Mouse (Mus musculus) liver, adult 2 months (tissue): ENCODE results near the gene Slc22a15. TPM values are rescaled to one million over a fixed set of nuclear protein-coding genes. Genes with fewer than 3 reads are reported as not detected.

Experiments used
- DNase-seq: peaks from one replicate; pipeline ENCODE4 v3.0.0-alpha.2; 2011; ENCODE audit warnings: low read depth, low spot score; ENCODE audit errors: extremely low read depth
- H3K27ac ChIP-seq: fragments of 200-500 bp; replicated peaks from 2 replicates; pipeline ENCODE4 v1.5.1; 2012; ENCODE audit warnings: low read depth, mild to moderate bottlenecking, control low read depth, inconsistent platforms, low read length; ENCODE audit not compliant: insufficient read depth
- H3K27me3 ChIP-seq: fragments of 200-500 bp; 2 replicates; pipeline ENCODE4 v1.6.1; 2012; ENCODE audit warnings: mild to moderate bottlenecking, moderate library complexity, low read length, inconsistent platforms; ENCODE audit not compliant: control insufficient read depth, insufficient read depth
- H3K36me3 ChIP-seq: fragments of 200-500 bp; 2 replicates; pipeline ENCODE4 v1.6.1; 2012; ENCODE audit warnings: low read length, inconsistent platforms; ENCODE audit not compliant: control insufficient read depth, insufficient read depth
- H3K4me1 ChIP-seq: fragments of 200-500 bp; 2 replicates; pipeline ENCODE4 v1.6.1; 2011; ENCODE audit warnings: low read length; ENCODE audit not compliant: control insufficient read depth, insufficient read depth
- H3K4me3 ChIP-seq: fragments of 200-500 bp; 2 replicates; pipeline ENCODE4 v1.5.1; 2011; ENCODE audit warnings: low read depth, mild to moderate bottlenecking, control low read depth, low read length, moderate library complexity; ENCODE audit not compliant: insufficient read depth
- H3K79me2 ChIP-seq: fragments of 200-500 bp; 2 replicates; pipeline ENCODE4 v1.6.1; 2012; ENCODE audit warnings: inconsistent platforms, mild to moderate bottlenecking, low read length, moderate library complexity; ENCODE audit not compliant: control insufficient read depth, insufficient read depth
- H3K9ac ChIP-seq: fragments of 200-500 bp; 2 replicates; pipeline ENCODE4 v1.6.1; 2012; ENCODE audit warnings: low read depth, mild to moderate bottlenecking, control low read depth, inconsistent platforms, low read length
- CTCF ChIP-seq: fragments of 200-500 bp; IDR thresholded peaks from 2 replicates; pipeline ENCODE4 v1.5.1; 2011; ENCODE audit warnings: low read depth, low read length, control low read depth
- POLR2A ChIP-seq: fragments of 200-500 bp; IDR thresholded peaks from 2 replicates; pipeline ENCODE4 v1.6.1; 2011; ENCODE audit warnings: low read length, control low read depth; ENCODE audit not compliant: insufficient read depth; ENCODE audit errors: extremely low read depth
- WGBS: fragments of 180-500 bp; shearing (Covaris S2); methylation state at CpG from one replicate; pipeline ENCODE4 v1.1.7; 2018; 5-methylcytosine and 5-hydroxymethylcytosine counted together
- polyA plus RNA-seq: library from polyadenylated mRNA; depleted of rRNA; stranded (reverse); fragments of >200 nt; gene quantifications from 2 replicates; pipeline ENCODE4 v1.2.3, GENCODE M21; 2012
- total RNA-seq: library from RNA; depleted of rRNA; stranded (reverse); fragments of >200 nt; gene quantifications from 2 replicates; pipeline ENCODE4 v1.2.3, GENCODE M21; 2014

Slc22a15 gene
- total and polyA plus RNA-seq, 2 experiments: 3.5 to 5.8 TPM

GRCm38 (mm10) chr3:101836971-101837370 lies 87.3 kb downstream of the Slc22a15 start:
- H3K27me3 ChIP-seq: no peaks in the 10 kb centered on the region
- H3K9ac ChIP-seq: no peak overlapping the region
- no peak for TF ChIP-seq POLR2A
- TF ChIP-seq CTCF: no peak
- H3K27ac ChIP-seq: no peak overlapping the region
- DNase-seq: peak; percentile 25
- peaks cover 2% of the 10 kb centered on the region; the same call in 1 of the 2 replicates for H3K4me1 ChIP-seq
- H3K4me3 ChIP-seq: no peak overlapping the region
- H3K79me2 ChIP-seq: no peaks in the 10 kb centered on the region
- no peaks in the 10 kb centered on the region for H3K36me3 ChIP-seq
- 80% methylated on average over 3 of the region's 3 CpGs for WGBS

GRCm38 (mm10) chr3:101836532-101836931 lies 87.7 kb downstream of the Slc22a15 start:
- Histone ChIP-seq H3K27me3 (no peaks in the 10 kb centered on the region), H3K4me3 (0 out of 2 replicates have a peak overlapping the region, but pooled peaks have one; percentile 1), H3K4me1 (peaks cover 4% of the 10 kb centered on the region), H3K36me3 (no peaks in the 10 kb centered on the region), H3K27ac (no peak overlapping the region), H3K9ac (no peak overlapping the region), H3K79me2 (no peaks in the 10 kb centered on the region)
- WGBS: 84% methylated on average over 5 of the region's 5 CpGs
- TF ChIP-seq CTCF (no peak), POLR2A (no peak)
- DNase-seq: no peak

DNA sequence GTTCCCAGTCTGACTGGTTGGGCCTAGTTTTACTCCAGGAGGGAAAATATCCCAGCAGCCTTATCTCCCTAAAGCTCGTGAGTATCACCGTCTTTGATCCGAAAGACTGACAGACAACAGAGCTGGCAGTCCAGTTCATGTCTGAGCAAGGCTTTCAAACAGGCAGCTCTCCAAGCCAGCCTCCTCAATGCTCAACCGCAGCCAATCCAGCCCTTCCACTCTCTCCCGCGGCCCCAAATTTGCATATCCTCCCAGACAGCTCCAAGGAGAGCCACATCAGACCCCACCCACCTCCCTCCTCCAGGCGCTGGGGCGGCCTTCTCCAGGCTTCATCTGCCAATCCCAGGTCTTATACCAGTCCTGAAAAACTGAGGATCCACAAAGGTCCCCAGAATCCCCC lies 88.2 kb downstream of the Slc22a15 start:
- H3K36me3 ChIP-seq: no peaks in the 10 kb centered on the region
- H3K27me3 ChIP-seq: no peaks in the 10 kb centered on the region
- 0 out of 2 replicates have a peak overlapping the region, but pooled peaks have one; percentile 1 for H3K4me3 ChIP-seq
- H3K79me2 ChIP-seq: no peaks in the 10 kb centered on the region
- H3K4me1 ChIP-seq: peaks cover 6% of the 10 kb centered on the region
- no peak overlapping the region for H3K9ac ChIP-seq
- TF ChIP-seq CTCF (no peak), POLR2A (no peak)
- no peak for DNase-seq
- H3K27ac ChIP-seq: no peak overlapping the region
- WGBS: 35% methylated on average over 8 of the region's 8 CpGs

DNA sequence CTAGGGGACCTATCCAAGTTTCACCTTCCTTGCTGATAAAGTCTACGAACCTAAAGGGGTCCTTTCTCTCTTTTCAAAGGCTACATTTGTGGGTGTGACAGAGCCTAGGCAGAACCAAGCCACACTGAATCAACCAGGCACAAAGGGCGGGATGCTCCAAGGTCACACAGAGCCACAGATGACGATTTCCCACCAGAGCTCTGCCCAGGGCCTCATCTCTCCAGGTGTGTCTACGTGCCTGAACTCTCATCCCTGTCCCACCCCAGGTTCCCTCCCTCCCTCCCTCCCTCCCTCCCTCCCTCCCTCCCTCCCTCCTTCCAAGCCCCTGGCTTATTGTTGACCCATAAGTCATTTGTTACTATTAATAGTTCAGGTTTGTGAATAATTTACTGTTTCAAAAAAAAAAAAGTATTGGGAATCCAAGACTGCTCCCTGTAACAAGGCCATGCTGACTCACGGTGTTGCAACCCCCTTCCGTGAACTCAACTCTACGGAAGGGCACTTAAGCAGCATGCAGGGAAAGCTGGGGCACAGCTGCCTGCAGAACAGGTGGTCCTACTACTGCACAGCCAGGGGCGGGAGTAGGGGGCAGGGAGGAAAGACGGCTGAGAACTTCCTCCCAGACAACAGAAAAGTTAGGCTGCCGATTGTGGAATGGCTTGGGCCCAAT lies 92.9 kb downstream of the Slc22a15 start:
- 23% methylated on average over 10 of the region's 10 CpGs for WGBS
- no peaks in the 10 kb centered on the region for H3K79me2 ChIP-seq
- 0 out of 2 replicates have a peak overlapping the region, but pooled peaks have one; percentile 0 for H3K4me3 ChIP-seq
- no peak overlapping the region for H3K9ac ChIP-seq
- no peaks in the 10 kb centered on the region for H3K36me3 ChIP-seq
- H3K27me3 ChIP-seq: no peaks in the 10 kb centered on the region
- H3K4me1 ChIP-seq: peaks cover 6% of the 10 kb centered on the region
- DNase-seq: peak; percentile 92
- TF ChIP-seq CTCF (no peak), POLR2A (no peak)
- peak overlapping the region; percentile 24; the same call in 1 of the 2 replicates for H3K27ac ChIP-seq

DNA sequence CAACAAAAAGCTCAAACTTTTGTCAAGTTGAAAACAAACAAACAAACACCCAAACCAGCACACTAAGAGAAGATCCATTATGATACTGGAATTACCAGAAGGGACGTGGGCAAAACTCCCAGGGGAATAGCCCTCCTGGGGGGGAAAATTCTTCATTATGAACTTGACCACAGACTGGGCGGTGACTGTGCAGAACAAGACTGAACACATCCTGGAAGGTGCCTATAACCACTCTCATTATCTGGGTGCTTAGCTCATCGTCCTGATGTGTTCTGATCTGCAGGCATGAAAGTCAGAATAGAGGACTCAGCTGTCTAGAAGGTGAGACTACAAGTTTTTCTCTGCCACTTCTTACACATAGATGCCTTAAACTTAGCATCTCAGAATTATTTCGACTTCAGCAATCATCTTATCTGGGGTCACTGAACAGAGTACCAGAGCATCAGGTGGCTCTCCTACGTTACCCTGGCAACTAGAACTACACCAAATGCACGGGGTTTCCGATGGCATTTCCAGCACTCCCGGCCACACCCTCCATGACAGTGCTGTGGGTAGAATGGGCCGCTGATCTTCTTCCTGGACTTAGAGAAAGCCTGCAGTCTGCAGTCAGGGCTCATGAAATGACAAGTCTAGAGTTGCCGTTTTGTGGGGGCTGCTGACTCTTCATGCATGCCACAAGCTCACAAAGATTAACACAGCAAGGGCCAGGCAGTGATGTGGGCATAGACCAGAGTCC lies 94.2 kb downstream of the Slc22a15 start:
- 83% methylated on average over 10 of the region's 10 CpGs for WGBS

GRCm38 (mm10) chr3:101828595-101828994 lies 95.7 kb downstream of the Slc22a15 start:
- no peaks in the 10 kb centered on the region for H3K27me3 ChIP-seq
- H3K27ac ChIP-seq: no peak overlapping the region
- no peak overlapping the region for H3K4me3 ChIP-seq
- H3K4me1 ChIP-seq: peaks cover 6% of the 10 kb centered on the region
- H3K79me2 ChIP-seq: no peaks in the 10 kb centered on the region
- WGBS: 66% methylated on average over 3 of the region's 3 CpGs
- no peak overlapping the region for H3K9ac ChIP-seq
- TF ChIP-seq CTCF (no peak), POLR2A (no peak)
- DNase-seq: no peak
- no peaks in the 10 kb centered on the region for H3K36me3 ChIP-seq

More for the DNA sequence above, 94.2 kb downstream of the Slc22a15 start:
- Histone ChIP-seq H3K4me3 (no peak overlapping the region), H3K36me3 (no peaks in the 10 kb centered on the region), H3K79me2 (no peaks in the 10 kb centered on the region), H3K27me3 (no peaks in the 10 kb centered on the region), H3K4me1 (peaks cover 4% of the 10 kb centered on the region), H3K27ac (no peak overlapping the region), H3K9ac (no peak overlapping the region)
- DNase-seq: no peak
- TF ChIP-seq POLR2A (no peak), CTCF (no peak)
